Mouse (Mus musculus) olfactory bulb, adult 2 months (tissue): ENCODE measurements around the gene Ctsf.

Source experiments
- CTCF ChIP-seq: fragments of 200-500 bp; IDR thresholded peaks from 2 replicates; pipeline ENCODE4 v1.5.1; 2012; ENCODE audit warnings: low read depth, mild to moderate bottlenecking, low read length, moderate library complexity; ENCODE audit not compliant: insufficient read depth
- POLR2A ChIP-seq: fragments of 200-500 bp; IDR thresholded peaks from 2 replicates; pipeline ENCODE4 v1.6.1; 2012; ENCODE audit warnings: mild to moderate bottlenecking, low read depth, low read length, moderate library complexity; ENCODE audit not compliant: insufficient read depth

DNA sequence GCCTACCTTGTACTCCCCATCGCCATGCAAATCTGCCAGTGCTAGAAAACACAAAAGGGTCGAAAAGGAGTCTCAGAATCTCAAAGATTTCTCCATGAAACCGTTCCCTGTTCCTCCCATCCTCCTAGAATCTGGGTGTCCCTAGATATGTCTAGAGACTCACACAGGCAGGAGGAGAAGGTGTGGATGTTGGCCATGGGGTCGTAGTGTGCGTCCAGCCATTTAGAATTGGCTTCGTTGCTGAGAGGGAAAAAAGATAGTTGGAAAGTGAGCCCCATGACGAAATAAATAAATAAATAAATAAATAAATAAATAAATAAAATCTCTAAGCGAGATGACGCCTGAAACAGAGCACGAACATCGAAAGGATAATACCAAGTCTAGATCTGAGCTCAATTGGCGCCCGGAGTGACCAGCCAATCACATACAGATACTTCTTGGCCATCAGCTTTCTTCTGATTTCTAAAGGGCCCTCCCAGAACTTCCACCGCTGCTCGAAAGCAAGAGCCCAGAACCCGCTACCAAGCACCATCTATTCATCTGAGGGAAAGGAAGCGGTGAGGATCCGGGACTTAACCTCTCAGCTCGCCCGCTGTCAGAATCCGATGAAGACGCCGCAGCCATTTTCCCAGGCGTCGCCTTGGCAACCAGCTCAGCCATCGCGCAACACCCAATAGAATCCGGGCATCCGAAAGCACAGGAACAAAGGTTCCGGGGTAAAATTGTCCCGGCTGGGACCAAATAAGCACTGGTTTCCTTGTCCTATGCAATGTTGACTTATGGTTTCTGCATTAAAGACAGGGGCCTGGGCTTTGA is 51.3 kb downstream of the Ctsf start, which contains the start of gene Bbs1:
- TF ChIP-seq CTCF (no peak), POLR2A (peak; percentile 56; the same call in 1 of the 2 replicates)
